Mouse (Mus musculus) liver (tissue): ENCODE results near the gene Zbtb26.

Experiments
- DNase-seq: peaks from one replicate; pipeline ENCODE4 v3.0.0-alpha.2; 2020; ENCODE audit warnings: mixed read lengths

Gene Zbtb26

GRCm38 (mm10) chr2:37442611-37443591, at the start of gene Zbtb26, which contains the start of the genes Zbtb6 and Rabgap1:
Gene Zbtb26, minus strand, starts transcription at chr2:37443135.
Gene Zbtb6, minus strand, starts transcription at chr2:37443171.
Gene Rabgap1, plus strand, starts transcription at chr2:37443279.
- peak; percentile 96 for DNase-seq

- no peak for DNase-seq
These were observed 46.0 kb upstream of the Zbtb26 start for GRCm38 (mm10) chr2:37488956-37489355.

- no peak for DNase-seq
These were observed 43.5 kb upstream of the Zbtb26 start for GRCm38 (mm10) chr2:37486408-37486807.

- peak; percentile 25 for DNase-seq
These were observed 42.4 kb upstream of the Zbtb26 start for GRCm38 (mm10) chr2:37485370-37485769.

GRCm38 (mm10) chr2:37484165-37484564, 41.2 kb upstream of the Zbtb26 start:
- no peak for DNase-seq

- DNase-seq = no peak
These were observed 37.1 kb upstream of the Zbtb26 start for GRCm38 (mm10) chr2:37480039-37480438.

- DNase-seq = no peak
These were observed 36.6 kb upstream of the Zbtb26 start for GRCm38 (mm10) chr2:37479559-37479958.

- DNase-seq = no peak
These were observed 23.3 kb upstream of the Zbtb26 start for GRCm38 (mm10) chr2:37466266-37466665.

- no peak for DNase-seq
These were observed 17.8 kb upstream of the Zbtb26 start for GRCm38 (mm10) chr2:37460707-37461106.

- DNase-seq = no peak
These were observed 9.4 kb upstream of the Zbtb26 start for GRCm38 (mm10) chr2:37452376-37452760.

- peak; percentile 96 for DNase-seq
These were observed 8.9 kb upstream of the Zbtb26 start for GRCm38 (mm10) chr2:37451667-37452375.

GRCm38 (mm10) chr2:37431609-37432008, 11.3 kb downstream of the Zbtb26 start:
- no peak for DNase-seq

- peak; percentile 84 for DNase-seq
These were observed 12.1 kb downstream of the Zbtb26 start for GRCm38 (mm10) chr2:37430593-37431464.

GRCm38 (mm10) chr2:37423671-37424070, 19.3 kb downstream of the Zbtb26 start:
- no peak for DNase-seq

GRCm38 (mm10) chr2:37422306-37423304, 20.3 kb downstream of the Zbtb26 start, which contains the start of gene Rc3h2:
Gene Rc3h2, minus strand, starts transcription at chr2:37422903.
- peak; percentile 95 for DNase-seq

- DNase-seq = no peak
These were observed 21.0 kb downstream of the Zbtb26 start for GRCm38 (mm10) chr2:37421903-37422302.

- DNase-seq = no peak
These were observed 47.4 kb downstream of the Zbtb26 start for GRCm38 (mm10) chr2:37395539-37395938.

- no peak for DNase-seq
These were observed 60.0 kb downstream of the Zbtb26 start for GRCm38 (mm10) chr2:37382921-37383320.
